Mouse (Mus musculus): Measurements from ENCODE around the gene Rtn4r.
A peak's percentile ranks its signal among the peaks of the same experiment; 100 is the strongest.

Rtn4r gene

DNA sequence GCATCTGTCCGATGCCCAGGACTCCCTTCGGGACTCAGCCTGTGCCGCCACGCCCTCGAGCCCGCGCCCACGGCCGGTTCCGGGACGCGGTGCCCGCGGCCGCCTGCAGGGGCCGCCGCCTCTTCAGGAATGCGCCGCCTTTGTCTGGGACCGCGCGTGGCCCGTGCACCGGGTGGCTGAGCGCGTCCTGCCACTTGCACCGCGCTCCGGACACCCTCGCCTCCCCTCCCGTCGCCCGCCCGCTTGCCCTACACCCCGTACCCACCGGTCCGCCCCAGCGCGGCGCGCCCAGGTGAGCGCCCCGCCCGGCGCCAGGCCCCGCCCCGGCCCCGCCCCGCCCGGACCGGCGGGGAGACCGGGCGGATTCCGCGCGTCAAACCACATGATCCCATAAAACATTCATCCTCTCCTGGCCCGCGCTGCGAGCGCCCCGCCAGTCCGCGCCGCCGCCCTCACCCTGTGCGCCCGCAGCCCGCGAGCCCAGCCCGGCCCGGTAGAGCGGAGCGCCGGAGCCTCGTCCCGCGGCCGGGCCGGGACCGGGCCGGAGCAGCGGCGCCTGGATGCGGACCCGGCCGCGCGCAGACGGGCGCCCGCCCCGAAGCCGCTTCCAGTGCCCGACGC, at the start of gene Rtn4r:
Rtn4r (plus strand) TSS at position 402 of the 621 bp plus-strand sequence.
- peak; percentile 56 for DNase-seq (ENCODE audit: extremely low spot score)

DNA sequence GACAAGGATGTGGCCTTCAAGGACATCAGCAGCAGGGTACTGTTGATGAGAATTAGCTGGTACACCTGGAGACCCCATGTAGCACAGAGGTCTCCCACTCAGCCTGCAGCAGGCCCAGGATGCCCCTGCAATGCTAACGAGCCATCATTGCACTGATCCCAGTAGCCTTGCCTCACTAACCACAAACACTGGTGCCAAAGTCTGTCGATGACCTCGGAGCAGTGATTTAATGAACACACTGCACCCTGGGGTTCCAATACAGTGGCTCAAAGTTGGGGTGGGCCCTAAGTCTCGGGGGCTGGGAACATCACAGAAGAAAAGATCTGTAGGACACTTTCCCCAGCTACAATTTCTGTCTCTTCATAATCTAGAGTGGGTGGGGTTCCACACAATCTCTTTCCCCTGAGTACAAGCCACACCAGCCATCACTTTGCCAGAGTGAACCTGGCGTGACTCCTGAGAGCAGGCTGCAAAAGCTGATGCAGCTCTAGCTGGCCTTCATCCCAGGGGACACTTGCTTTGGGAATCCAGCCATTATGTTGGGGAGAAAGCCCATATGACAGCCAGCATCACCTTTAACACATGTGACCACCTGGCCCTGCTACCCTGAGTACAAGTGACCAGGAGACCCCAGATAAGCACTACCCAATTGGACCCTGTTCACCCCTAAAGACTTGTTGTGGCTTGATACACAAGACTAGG, 49.0 kb upstream of the Rtn4r start:
- DNase-seq (ENCODE audit: extremely low spot score), result no peak

DNA sequence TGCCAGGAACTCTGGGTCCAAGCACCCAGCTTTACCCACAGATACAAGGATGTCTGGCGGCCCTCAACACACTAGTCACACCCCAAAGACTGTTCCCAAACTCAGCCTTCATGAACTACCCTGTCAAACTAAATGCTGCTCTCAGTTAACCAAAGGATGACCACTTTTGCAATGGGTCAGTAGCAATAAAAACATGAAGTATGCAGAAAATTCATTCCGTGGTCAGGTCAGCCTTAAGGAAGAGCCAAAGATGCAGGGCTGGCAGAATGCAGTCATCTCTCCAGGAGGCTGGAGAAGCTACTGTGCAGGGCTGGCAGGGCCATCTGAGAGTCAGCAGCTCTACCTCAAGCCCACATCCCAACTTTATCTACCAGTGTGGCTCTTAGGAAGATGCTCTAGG, 48.1 kb upstream of the Rtn4r start:
- no peak for DNase-seq (ENCODE audit: extremely low spot score)

- DNase-seq (ENCODE audit: extremely low spot score), result no peak
Observed at GRCm38 (mm10) chr16:18080171-18080570, 47.3 kb upstream of the Rtn4r start.

GRCm38 (mm10) chr16:18081149-18081827, 46.2 kb upstream of the Rtn4r start:
- DNase-seq (ENCODE audit: extremely low spot score), result no peak

DNA sequence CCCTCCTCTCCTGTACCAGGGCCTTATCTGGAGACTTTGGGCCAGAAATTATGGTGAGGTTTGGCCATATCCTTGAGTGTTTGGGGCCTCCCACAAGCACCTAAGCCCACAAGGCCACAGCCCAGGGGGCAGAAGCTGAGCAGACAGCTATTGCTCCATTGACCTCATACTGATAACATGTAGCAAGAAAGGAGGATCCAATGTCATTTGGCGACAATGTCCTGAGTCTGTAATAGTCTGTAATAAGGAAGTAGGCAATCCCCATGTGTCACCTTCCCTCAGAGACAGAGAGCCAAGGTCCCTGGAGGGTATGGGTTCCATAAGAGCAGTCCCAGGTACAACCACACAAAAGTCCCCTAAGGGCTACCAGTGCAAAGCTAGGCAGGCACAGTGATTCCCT, 45.2 kb upstream of the Rtn4r start:
- DNase-seq (ENCODE audit: extremely low spot score), result no peak

- DNase-seq (ENCODE audit: extremely low spot score), result no peak
Observed at GRCm38 (mm10) chr16:18083231-18083951, 44.1 kb upstream of the Rtn4r start.

GRCm38 (mm10) chr16:18084262-18084661, 43.2 kb upstream of the Rtn4r start:
- DNase-seq (ENCODE audit: extremely low spot score), result no peak

DNA sequence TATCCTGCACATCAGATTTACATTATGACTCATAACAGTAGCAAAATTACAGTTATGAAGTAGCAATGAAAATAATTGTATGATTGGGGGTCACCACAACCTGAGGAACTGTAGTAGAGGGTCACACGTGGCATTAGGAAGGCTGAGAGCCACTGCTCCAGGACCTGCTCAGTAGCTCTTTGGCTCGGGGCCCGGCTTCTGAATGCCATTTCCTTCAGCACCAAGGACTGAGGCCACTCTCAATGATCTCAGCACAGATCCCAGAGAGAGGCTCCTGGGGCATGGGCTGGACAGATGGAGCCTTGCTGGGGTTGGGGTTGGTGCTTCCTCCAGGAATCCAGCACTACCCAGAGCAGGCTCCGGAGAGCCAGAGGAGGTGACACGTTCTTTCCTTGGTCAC, 40.3 kb upstream of the Rtn4r start:
- no peak for DNase-seq (ENCODE audit: extremely low spot score)

DNA sequence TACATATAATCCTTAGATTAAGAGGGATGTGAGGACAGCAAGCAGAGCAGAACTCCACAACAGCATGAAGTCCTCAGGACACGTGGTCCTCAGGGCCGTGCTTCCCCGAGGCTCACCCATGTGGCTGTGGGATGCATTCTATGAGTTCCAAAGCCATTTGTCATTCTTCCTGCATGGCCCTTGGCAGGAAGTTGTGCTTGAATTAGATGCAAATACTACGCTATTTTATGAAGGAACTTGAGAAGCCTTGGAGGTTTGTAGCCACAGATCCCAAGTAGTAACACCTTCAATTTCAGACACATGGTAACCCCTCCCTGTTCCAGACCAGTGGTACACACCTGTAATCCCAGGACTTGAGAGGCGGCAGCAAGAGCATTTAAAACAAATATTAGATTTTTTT, 31.1 kb upstream of the Rtn4r start:
- DNase-seq (ENCODE audit: extremely low spot score), result no peak

GRCm38 (mm10) chr16:18102816-18103215, 24.6 kb upstream of the Rtn4r start:
- DNase-seq (ENCODE audit: extremely low spot score), result no peak

DNA sequence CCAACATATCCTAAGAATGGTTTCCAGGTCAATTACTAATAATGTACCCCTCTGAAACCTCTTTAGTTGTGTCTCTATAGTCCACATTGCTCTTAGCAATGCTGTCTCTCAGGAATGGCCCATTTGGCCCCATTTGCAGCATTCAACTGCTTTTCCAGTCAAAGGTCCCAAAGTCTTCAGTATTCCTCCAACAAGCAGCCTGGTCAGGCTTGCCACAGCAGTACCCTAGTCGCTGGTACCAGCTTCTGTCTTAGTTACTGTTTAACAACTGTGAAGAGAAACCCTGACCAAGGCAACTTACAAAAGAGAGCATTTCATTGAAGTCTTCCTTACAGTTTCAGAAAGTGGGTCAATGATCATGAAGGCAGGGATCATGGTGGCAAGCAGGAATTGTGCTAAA, 24.1 kb upstream of the Rtn4r start:
- DNase-seq (ENCODE audit: extremely low spot score), result no peak

GRCm38 (mm10) chr16:18103808-18104207, 23.6 kb upstream of the Rtn4r start:
- no peak for DNase-seq (ENCODE audit: extremely low spot score)

- DNase-seq (ENCODE audit: extremely low spot score), result peak; percentile 67
Observed at GRCm38 (mm10) chr16:18108221-18108966, 19.0 kb upstream of the Rtn4r start.

- no peak for DNase-seq (ENCODE audit: extremely low spot score)
Observed at GRCm38 (mm10) chr16:18111042-18111441, 16.4 kb upstream of the Rtn4r start.

- DNase-seq (ENCODE audit: extremely low spot score), result no peak
Observed at GRCm38 (mm10) chr16:18116467-18116866, 11.0 kb upstream of the Rtn4r start.

- no peak for DNase-seq (ENCODE audit: extremely low spot score)
Observed at GRCm38 (mm10) chr16:18118285-18118684, 9.2 kb upstream of the Rtn4r start.

- DNase-seq (ENCODE audit: extremely low spot score), result peak; percentile 57
Observed at GRCm38 (mm10) chr16:18119031-18119730, 8.3 kb upstream of the Rtn4r start.

GRCm38 (mm10) chr16:18122740-18123139, 4.7 kb upstream of the Rtn4r start:
- no peak for DNase-seq (ENCODE audit: extremely low spot score)

- no peak for DNase-seq (ENCODE audit: extremely low spot score)
Observed at GRCm38 (mm10) chr16:18123471-18123870, 4.0 kb upstream of the Rtn4r start.

DNA sequence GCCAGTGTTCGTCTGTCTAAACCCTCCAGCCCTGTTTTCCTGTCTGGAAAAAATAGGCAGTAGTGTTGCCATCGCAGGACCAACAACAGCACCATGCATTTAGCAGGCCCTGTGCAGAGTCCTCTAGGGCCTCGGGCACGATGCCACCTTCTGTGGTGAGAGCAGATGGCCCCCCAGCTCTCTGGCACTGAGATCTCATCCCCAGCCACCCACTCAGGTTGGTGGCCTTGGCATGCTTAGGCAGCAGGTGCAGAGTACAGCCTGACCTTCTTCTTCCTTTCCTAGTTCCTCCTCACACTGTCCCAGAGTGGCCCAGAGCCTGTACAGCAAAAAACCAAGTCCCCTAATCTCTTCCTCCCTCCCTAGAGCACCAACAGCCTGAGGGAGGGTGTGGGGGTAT, 3.4 kb upstream of the Rtn4r start:
- DNase-seq (ENCODE audit: extremely low spot score), result no peak
